Mouse (Mus musculus) liver, adult 2 months (tissue): ENCODE results near the gene Col8a2.

ENCODE experiments used
- CTCF ChIP-seq: fragments of 200-500 bp; IDR thresholded peaks from 2 replicates; pipeline ENCODE4 v1.5.1; 2011; ENCODE audit warnings: low read depth, low read length, control low read depth
- POLR2A ChIP-seq: fragments of 200-500 bp; IDR thresholded peaks from 2 replicates; pipeline ENCODE4 v1.6.1; 2011; ENCODE audit warnings: low read length, control low read depth; ENCODE audit not compliant: insufficient read depth; ENCODE audit errors: extremely low read depth

GRCm38 (mm10) chr4:126254315-126255112 is 32.1 kb upstream of the Col8a2 start:
- TF ChIP-seq CTCF = no peak
- TF ChIP-seq POLR2A = no peak
